Mouse (Mus musculus) mouse trophoblast stem cell (cell line): ENCODE results near the gene Olfr1014.

Experiments
- in situ Hi-C, 2 experiments: fragments of 300-500 bp; cut with MseI, MboI; formaldehyde crosslinking; loops; 2 replicates in 1 of 2; 3 replicates in 1 of 2; pipeline ENCODE4 v1.15.1; 2025

Gene Olfr1014

DNA sequence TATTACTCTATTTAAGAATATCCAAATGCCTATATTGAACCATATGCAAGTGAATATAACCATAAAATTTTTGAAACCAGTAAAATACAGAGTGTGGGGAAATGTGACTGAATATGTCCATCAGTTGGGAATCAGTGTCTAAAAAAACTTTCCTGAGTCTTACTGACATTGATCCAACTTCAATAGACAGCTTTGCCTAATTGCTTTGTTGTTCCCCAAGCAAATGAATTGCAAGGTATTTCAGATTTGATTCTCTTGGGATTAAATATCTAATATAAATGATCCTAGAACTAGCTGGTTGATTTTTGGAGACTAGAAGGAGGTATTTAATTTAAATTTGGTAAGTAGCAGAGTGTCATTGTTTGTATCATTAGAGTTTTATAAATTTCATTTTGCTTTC, at the start of gene Olfr1014:
Gene Olfr1014 (plus strand): TSS at position 301 of the 400 bp plus-strand sequence.
- in situ Hi-C loops, result no loop called here

DNA sequence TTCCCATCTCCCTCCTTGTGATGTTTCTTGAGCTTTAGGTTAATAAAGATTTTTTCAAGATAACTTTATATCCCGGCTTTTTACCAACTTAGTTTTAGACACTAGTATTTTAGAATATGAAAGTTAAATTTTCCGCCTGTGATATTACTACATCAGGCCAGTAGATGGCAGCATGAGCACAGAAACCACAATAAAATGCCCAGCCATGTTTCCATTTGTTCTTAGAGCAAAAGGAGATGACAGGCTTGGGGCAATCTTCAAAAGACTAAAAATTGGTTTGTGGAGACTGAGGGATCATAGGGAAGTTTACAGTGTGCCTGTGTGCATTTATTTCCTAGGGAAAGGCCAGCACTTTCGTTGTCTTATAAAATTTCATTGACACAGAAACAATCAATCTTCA, 46.7 kb upstream of the Olfr1014 start:
- in situ Hi-C loops, result loop anchor here (5.0 to 25.0 kb wide), 2 partner anchors 737 kb away; partner anchors contain the start of genes Olfr1065 (in 1 of the 2) and Olfr1066 (in 1 of the 2)

GRCm38 (mm10) chr2:85753822-85754221, 18.7 kb upstream of the Olfr1014 start:
- in situ Hi-C loops, result no loop called here

- in situ Hi-C loops, result no loop called here
Measured at GRCm38 (mm10) chr2:85762666-85763065, 9.8 kb upstream of the Olfr1014 start, which contains the start of gene Olfr1012. Gene Olfr1012, minus strand, starts transcription at chr2:85762766.

DNA sequence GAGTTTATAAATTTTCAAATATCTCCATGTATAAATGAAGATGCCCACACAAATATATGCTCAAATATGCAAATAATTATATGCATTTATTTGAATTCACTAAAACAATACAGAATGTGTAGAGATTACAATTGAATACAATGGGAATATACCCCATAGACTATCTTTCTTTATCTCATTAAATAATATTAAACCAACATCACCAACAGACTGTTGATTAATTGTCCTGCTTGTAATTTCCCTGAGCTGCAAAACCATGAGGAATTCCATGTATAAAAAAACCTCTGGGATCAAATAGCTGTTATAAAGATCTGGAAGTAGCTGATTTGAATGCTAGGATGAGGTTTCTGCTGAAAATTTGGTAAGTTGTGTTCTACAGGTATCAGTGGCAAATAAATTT, 5.7 kb upstream of the Olfr1014 start, which contains the start of gene Olfr1013:
Gene Olfr1013 (plus strand): TSS at position 301 of the 400 bp plus-strand sequence.
- in situ Hi-C loops, result no loop called here

- in situ Hi-C loops, result no loop called here
Measured at GRCm38 (mm10) chr2:85781717-85782116, 9.2 kb downstream of the Olfr1014 start, which contains the start of gene Olfr1015. Gene Olfr1015, plus strand, starts transcription at chr2:85782017.

DNA sequence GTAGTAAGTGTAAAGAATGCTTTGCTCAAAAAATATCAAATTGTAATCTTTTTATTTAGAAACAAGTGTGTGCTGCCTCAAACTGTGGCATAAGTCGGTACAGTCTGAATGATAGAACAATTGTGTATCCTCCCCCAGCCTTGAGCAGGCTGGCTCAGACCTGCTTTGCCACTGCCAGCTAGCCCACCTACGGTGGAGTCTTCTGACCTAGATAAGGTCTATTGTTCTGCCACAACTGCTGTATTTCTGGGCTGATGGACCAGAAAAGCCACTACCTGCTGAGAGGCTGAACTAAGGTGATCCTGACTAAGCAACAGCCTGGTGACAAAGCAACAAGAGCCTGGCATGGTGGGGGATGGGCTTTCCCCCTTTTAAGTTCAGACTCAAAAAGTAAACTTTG, 19.8 kb downstream of the Olfr1014 start:
- in situ Hi-C loops, result no loop called here

GRCm38 (mm10) chr2:85802444-85802843, 29.9 kb downstream of the Olfr1014 start, which contains the start of gene Olfr1016:
Gene Olfr1016, minus strand, starts transcription at chr2:85802544.
- in situ Hi-C loops, result no loop called here

DNA sequence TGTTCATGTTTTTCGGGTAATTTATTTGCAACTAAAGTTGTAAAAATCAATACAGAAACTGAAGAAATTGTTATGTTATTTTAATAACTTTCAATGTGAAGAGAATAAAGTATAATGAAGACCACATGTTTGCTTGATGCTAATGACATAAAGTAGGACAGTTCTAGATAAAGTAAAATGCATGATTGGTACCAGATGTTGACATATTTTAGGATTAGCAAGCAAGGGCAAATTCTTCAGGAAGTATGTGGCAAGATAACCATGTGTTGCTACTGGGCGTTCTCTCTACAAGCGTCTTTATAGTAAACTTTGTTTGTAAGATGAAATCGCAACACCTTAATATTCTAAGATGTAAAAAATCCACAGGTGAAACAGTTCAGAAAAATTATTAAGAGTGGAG, 32.0 kb downstream of the Olfr1014 start:
- in situ Hi-C loops, result no loop called here

DNA sequence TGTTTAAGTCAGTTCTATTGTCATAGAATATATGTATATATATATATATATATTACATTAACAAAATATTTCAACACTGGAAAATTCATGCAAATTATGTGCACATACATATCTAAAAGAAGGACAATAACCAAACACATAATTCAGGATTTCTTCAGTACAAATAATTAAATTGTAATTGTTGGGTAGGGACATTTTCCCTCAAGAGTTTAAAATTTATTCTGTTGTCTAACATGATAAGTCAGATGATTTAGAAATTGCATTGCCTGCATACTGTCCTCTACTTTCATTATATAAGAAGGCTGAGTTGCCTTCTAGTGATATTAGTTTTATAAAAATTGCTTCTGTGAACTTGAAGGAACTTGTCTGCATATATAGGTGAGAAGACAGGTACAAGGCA, 45.7 kb downstream of the Olfr1014 start, which contains the start of gene Olfr1018:
Gene Olfr1018 (plus strand): TSS at position 301 of the 400 bp plus-strand sequence.
- in situ Hi-C loops, result no loop called here
